ENCODE assay signal across 10 mouse cellular contexts in genomic region chr6:146342995-146343394, GRCm38 (mm10).
DNase-seq lines count a peak whose midpoint lies in the region; ATAC-seq and TF ChIP-seq lines count a peak whose summit lies in the region.
"Had no signal": no experiment of that assay in that cellular context is flagged by ENCODE, and none has a peak within 500 bp of the region (broad histone marks: within the 10 kb centered on the region; RNA-seq: fewer than 3 reads in every experiment).

No protein-coding gene starts in this region.

- no peak overlapping the region for H3K4me3 ChIP-seq in kidney, adult 2 months (ENCODE audit: insufficient read depth, low read depth, low read length)
- no peak overlapping the region for H3K4me3 ChIP-seq in cerebellum, adult 2 months (replicated peaks; ENCODE audit: insufficient read depth, low read depth, low read length)
- no peak overlapping the region for H3K4me3 ChIP-seq in hindbrain, embryonic 14.5 days (replicated peaks; ENCODE audit: low read length)
- H3K4me3 ChIP-seq in heart, embryonic 10.5 days, result no peak overlapping the region
- H3K4me3 ChIP-seq: lung, embryonic 15.5 days had no signal

- 0 out of 2 replicates have a peak, but pooled peaks have one; percentile 46 for ATAC-seq in hindbrain, embryonic 14.5 days (ENCODE audit: low FRiP score)
- no peak for ATAC-seq in monocyte, adult 5-6 weeks (replicated peaks; ENCODE audit: insufficient number of reproducible peaks, low FRiP score, low TSS enrichment, poor library complexity, severe bottlenecking)
- no peak for ATAC-seq in erythroblast, adult 5-6 weeks (replicated peaks; ENCODE audit: low FRiP score, poor library complexity, severe bottlenecking)

- TF ChIP-seq CTCF in kidney, adult 2 months (conservative IDR thresholded peaks at IDR 0.05; ENCODE audit: insufficient read depth, insufficient read length, low read depth, low read length), result no peak
- TF ChIP-seq CTCF in cerebellum, adult 2 months (IDR thresholded peaks at IDR 0.05; ENCODE audit: borderline replicate concordance, insufficient read depth, low read depth, low read length), result no peak

- no peaks in the 10 kb centered on the region for H3K27me3 ChIP-seq in kidney, adult 2 months (replicated peaks; ENCODE audit: control insufficient read depth, insufficient read depth, low read length)
- no peaks in the 10 kb centered on the region for H3K27me3 ChIP-seq in cerebellum, adult 2 months (ENCODE audit: control insufficient read depth, insufficient read depth, low read length)
- H3K27me3 ChIP-seq in hindbrain, embryonic 14.5 days (ENCODE audit: control insufficient read depth, insufficient read depth, low read length), result no peaks in the 10 kb centered on the region
- H3K27me3 ChIP-seq in heart, embryonic 10.5 days (ENCODE audit: insufficient read depth, poor library complexity, severe bottlenecking), result no peaks in the 10 kb centered on the region
- H3K27me3 ChIP-seq: lung, embryonic 15.5 days had no signal

- no peaks in the 10 kb centered on the region for H3K4me1 ChIP-seq in kidney, adult 2 months (ENCODE audit: control insufficient read depth, insufficient read depth, low read length)
- peaks cover 12% of the 10 kb centered on the region for H3K4me1 ChIP-seq in cerebellum, adult 2 months (ENCODE audit: control insufficient read depth, insufficient read depth, low read length)
- peaks cover 8% of the 10 kb centered on the region; the same call in 1 of the 2 replicates for H3K4me1 ChIP-seq in hindbrain, embryonic 14.5 days (replicated peaks; ENCODE audit: control insufficient read depth, insufficient read depth, low read length)
- peaks cover 27% of the 10 kb centered on the region for H3K4me1 ChIP-seq in heart, embryonic 10.5 days
- H3K4me1 ChIP-seq: lung, embryonic 15.5 days had no signal

- WGBS in kidney, adult 2 months, result 34% methylated on average over 6 of the region's 6 CpGs
- 8% methylated on average over 6 of the region's 6 CpGs for WGBS in cerebellum, adult 2 months
- 7% methylated on average over 6 of the region's 6 CpGs for WGBS in hindbrain, embryonic 14.5 days
- WGBS in heart, embryonic 10.5 days, result 30% methylated on average over 6 of the region's 6 CpGs

- no peaks in the 10 kb centered on the region for H3K9me3 ChIP-seq in hindbrain, embryonic 14.5 days (ENCODE audit: control insufficient read depth, low read length)
- no peaks in the 10 kb centered on the region for H3K9me3 ChIP-seq in heart, embryonic 10.5 days
- H3K9me3 ChIP-seq: lung, embryonic 15.5 days had no signal

- H3K4me2 ChIP-seq in hindbrain, embryonic 14.5 days (replicated peaks), result no peak overlapping the region
- H3K4me2 ChIP-seq: lung, embryonic 15.5 days had no signal

- H3K27ac ChIP-seq in kidney, adult 2 months (ENCODE audit: insufficient read depth, low read depth, low read length), result no peak overlapping the region
- H3K27ac ChIP-seq in cerebellum, adult 2 months (ENCODE audit: insufficient read depth, low read length), result no peak overlapping the region
- H3K27ac ChIP-seq in hindbrain, embryonic 14.5 days, result no peak overlapping the region
- no peak overlapping the region for H3K27ac ChIP-seq in heart, embryonic 10.5 days
- H3K27ac ChIP-seq: lung, embryonic 15.5 days had no signal

- TF ChIP-seq POLR2A in kidney, adult 2 months (IDR thresholded peaks at IDR 0.05; ENCODE audit: low read depth, low read length), result no peak
- TF ChIP-seq POLR2A in cerebellum, adult 2 months (IDR thresholded peaks at IDR 0.05; ENCODE audit: borderline replicate concordance, insufficient read depth, low read length), result no peak

- H3K9ac ChIP-seq in hindbrain, embryonic 14.5 days, result no peak overlapping the region
- H3K9ac ChIP-seq: lung, embryonic 15.5 days had no signal

- peak; percentile 45 for DNase-seq in kidney, adult 2 months
- DNase-seq in kidney, adult 11 months, result no peak
- peak; percentile 77 for DNase-seq in ES-CJ7 (ENCODE audit: low read depth, low spot score)
- peak; percentile 64 to 80 for DNase-seq in cerebellum, adult 2 months
- peak; percentile 34 for DNase-seq in hindbrain, embryonic 14.5 days (ENCODE audit: low spot score)
- no peak for DNase-seq in heart, embryonic 10.5 days (ENCODE audit: low spot score)
- DNase-seq: adrenal gland, postnatal 10 days had no signal

- no peaks in the 10 kb centered on the region for H3K36me3 ChIP-seq in kidney, adult 2 months (ENCODE audit: control insufficient read depth, insufficient read depth, low read length)
- H3K36me3 ChIP-seq in hindbrain, embryonic 14.5 days (replicated peaks; ENCODE audit: control insufficient read depth, insufficient read depth), result no peaks in the 10 kb centered on the region
- peaks cover 2% of the 10 kb centered on the region for H3K36me3 ChIP-seq in heart, embryonic 10.5 days
- H3K36me3 ChIP-seq: lung, embryonic 15.5 days had no signal

Comparison
In these comparisons a context has a peak if more than half of its experiments do, and no peak if none do; other contexts are left out.
1. DNase-seq: peak in kidney, adult 2 months (single experiment), ES-CJ7 (single experiment), cerebellum, adult 2 months (2 of 2) and hindbrain, embryonic 14.5 days (single experiment); none in kidney, adult 11 months (single experiment) and heart, embryonic 10.5 days (single experiment).